Mouse (Mus musculus) brain, embryonic 14.5 days (tissue): ENCODE data around the gene Rel.

ENCODE experiments used
- CTCF ChIP-seq: fragments of 200-500 bp; IDR thresholded peaks from 2 replicates; pipeline ENCODE4 v1.5.1; 2012; ENCODE audit warnings: inconsistent platforms, mild to moderate bottlenecking, moderate library complexity, borderline replicate concordance; ENCODE audit not compliant: insufficient read depth, insufficient read length; ENCODE audit errors: extremely low read depth
- POLR2A ChIP-seq: fragments of 200-500 bp; IDR thresholded peaks from 2 replicates; pipeline ENCODE4 v1.6.1; 2012; ENCODE audit warnings: mild to moderate bottlenecking, inconsistent platforms, borderline replicate concordance; ENCODE audit not compliant: poor library complexity, insufficient read depth, insufficient read length, severe bottlenecking; ENCODE audit errors: extremely low read depth

DNA sequence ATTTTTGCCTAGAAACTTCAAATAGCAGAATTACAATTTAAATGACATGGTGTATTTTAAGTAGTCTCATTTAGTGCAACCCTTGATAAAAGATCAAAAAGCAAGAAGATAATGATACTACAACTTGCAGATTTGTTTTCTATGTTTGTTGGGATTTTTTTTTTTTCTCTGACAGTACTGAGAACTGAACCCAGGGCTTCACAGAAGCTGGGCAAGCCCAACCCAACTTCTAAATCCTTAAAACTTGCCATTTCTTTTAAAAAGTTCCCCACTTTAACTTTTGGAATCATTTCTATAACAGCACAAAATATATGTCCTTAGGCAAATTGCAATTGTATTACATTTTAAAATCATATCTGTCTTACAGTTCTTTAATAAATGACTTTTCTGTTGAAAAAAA, 1.7 kb downstream of the Rel start:
- TF ChIP-seq CTCF (no peak), POLR2A (no peak)
